Mouse (Mus musculus): ENCODE data around the gene Kiss1r. TPM values are rescaled to one million over a fixed set of nuclear protein-coding genes. Genes with fewer than 3 reads are reported as not detected.
"Not testable (repeated sequence)": the region's sequence is repeated elsewhere in the genome, so short reads cannot be mapped to it uniquely, and the experiment has no call there.

The Kiss1r gene
- total RNA-seq (2021) = under 1 TPM; 0.41 to 0.43 TPM
- long read RNA-seq, experiment 1 = 0 reads
- long read RNA-seq, experiment 2 = 0 reads

GRCm38 (mm10) chr10:79916808-79917531, at the start of gene Kiss1r:
Gene Kiss1r (plus strand): TSS chr10:79916971.
- intact Hi-C loops (cut with DNase I) = no loop called here
- peak; percentile 90 to 94 for DNase-seq

GRCm38 (mm10) chr10:79871845-79872244, 44.9 kb upstream of the Kiss1r start:
- intact Hi-C loops (cut with DNase I) = loop anchor here (2.0 kb wide), 1 partner anchor 13 kb away; no protein-coding TSS in a partner anchor
- DNase-seq = no peak

GRCm38 (mm10) chr10:79872862-79873261, 43.9 kb upstream of the Kiss1r start:
- intact Hi-C loops (cut with DNase I) = loop anchor here (2.0 kb wide), 1 partner anchor 14 kb away; no protein-coding TSS in a partner anchor
- DNase-seq = no peak

- intact Hi-C loops (cut with DNase I) = loop anchor here (2.0 kb wide), 1 partner anchor 15 kb away; no protein-coding TSS in a partner anchor
- DNase-seq = no peak
These were observed 43.5 kb upstream of the Kiss1r start for GRCm38 (mm10) chr10:79873313-79873712.

DNA sequence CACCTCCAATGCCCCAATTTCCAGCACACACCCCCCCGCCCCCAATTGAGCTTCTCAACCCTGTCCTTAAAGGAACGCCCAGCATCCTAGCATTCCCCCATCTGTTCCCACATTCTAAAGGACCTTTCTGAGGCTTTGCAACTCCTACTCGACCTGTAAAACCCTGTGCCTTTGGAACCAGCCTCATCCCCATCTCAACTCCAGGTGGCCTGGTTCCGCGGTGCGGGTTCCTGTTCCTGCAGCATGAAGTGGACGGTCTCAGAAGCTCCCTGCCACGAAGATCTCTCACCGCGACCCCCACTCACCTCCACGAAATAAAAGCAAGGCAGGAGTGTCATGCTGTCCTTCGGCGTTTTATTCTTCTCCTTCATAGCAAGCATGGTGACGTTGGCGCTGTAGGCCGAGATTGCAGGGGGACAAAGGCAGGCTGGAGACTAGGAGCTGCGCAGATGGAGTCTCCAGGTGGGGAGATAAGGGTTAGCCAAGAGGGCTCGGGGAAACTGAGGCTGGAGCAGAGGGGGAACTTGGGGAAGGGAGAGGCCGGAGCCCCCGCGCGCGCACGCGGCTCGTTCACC, 43.0 kb upstream of the Kiss1r start:
- intact Hi-C loops (cut with DNase I) = loop anchor here (2.0 kb wide), 1 partner anchor 15 kb away; no protein-coding TSS in a partner anchor
- no peak for DNase-seq

- intact Hi-C loops (cut with DNase I) = no loop called here
These were observed 42.4 kb upstream of the Kiss1r start, which contains the start of the genes Prtn3 and Plppr3 for GRCm38 (mm10) chr10:79874290-79874862. Gene Prtn3 (plus strand): TSS chr10:79874476. Gene Plppr3 (minus strand): TSS chr10:79874634.

GRCm38 (mm10) chr10:79877174-79877573, 39.6 kb upstream of the Kiss1r start:
- DNase-seq = no peak
- intact Hi-C loops (cut with DNase I) = no loop called here

More at GRCm38 (mm10) chr10:79874290-79874862, 42.4 kb upstream of the Kiss1r start, which contains the start of the genes Prtn3 and Plppr3:
- DNase-seq = no peak

DNA sequence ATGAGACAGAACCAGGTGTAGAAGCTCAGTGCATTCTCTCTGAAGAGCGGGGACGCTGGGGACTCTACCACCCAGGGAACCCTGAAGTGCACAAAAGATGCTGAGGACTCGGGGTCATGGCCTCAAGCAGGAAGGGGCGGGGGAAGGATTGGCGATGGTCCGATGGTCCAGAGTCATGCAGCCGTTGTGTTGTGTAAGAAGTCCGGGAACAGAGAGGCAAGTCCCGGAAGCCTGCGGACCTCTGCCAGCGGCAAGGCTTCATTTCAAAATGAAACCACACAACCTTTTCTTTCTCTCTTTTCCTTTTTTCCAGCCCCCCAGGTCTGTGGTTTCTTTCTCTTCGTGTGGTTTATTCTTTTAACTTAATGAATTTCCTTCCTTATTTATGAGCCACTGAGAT, 39.0 kb upstream of the Kiss1r start:
- intact Hi-C loops (cut with DNase I) = no loop called here
- DNase-seq = peak; percentile 46 to 53

GRCm38 (mm10) chr10:79879527-79879926, 37.2 kb upstream of the Kiss1r start:
- no peak for DNase-seq
- intact Hi-C loops (cut with DNase I) = no loop called here

- intact Hi-C loops (cut with DNase I) = no loop called here
- DNase-seq = no peak
These were observed 36.0 kb upstream of the Kiss1r start for GRCm38 (mm10) chr10:79880721-79881120.

GRCm38 (mm10) chr10:79881981-79882380, 34.8 kb upstream of the Kiss1r start:
- intact Hi-C loops (cut with DNase I) = loop anchor here (2.0 kb wide), 2 partner anchors 41 to 47 kb away; no protein-coding TSS in a partner anchor
- no peak for DNase-seq

DNA sequence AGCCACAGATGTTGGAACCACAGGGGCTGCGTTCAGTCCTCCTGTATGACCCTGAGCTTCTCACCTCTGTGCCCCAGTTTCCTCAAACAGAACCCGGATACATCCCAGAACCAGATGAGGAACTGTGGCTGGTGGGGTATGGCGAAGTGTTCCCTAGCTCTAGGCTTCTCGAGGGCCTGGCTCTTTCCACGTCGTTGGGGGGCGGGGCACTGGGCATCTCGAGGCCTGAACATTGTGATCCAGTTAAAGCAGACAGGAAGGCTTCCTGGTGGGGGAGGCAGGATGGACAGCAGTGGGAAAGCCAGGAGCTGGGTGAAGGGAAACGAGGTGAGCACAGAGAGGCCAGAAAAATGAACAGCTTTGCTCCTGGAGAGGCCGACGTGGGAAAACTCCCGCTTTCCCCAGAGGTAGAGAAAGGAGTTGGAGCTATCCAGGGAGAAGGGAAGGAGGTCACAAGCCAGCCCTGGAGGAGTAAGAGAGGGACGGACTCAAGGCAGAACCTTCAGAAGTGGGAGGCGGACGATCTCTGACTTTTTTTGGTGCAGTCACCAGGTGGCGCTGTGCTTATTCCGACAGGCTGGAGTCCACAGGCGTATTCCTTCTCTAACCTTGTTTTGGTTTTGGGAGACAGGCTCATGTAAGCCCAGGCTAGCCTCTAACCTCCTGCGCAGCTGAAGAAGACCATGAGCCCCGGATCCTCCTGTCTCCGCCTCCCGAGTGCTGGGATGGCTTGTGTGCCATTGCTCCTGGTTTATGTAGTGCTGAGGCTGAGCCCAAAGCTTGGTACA, 33.3 kb upstream of the Kiss1r start:
- intact Hi-C loops (cut with DNase I) = loop anchor here (2.0 kb wide), 2 partner anchors 39 to 49 kb away; no protein-coding TSS in a partner anchor
- DNase-seq = peak; percentile 82 to 89

DNA sequence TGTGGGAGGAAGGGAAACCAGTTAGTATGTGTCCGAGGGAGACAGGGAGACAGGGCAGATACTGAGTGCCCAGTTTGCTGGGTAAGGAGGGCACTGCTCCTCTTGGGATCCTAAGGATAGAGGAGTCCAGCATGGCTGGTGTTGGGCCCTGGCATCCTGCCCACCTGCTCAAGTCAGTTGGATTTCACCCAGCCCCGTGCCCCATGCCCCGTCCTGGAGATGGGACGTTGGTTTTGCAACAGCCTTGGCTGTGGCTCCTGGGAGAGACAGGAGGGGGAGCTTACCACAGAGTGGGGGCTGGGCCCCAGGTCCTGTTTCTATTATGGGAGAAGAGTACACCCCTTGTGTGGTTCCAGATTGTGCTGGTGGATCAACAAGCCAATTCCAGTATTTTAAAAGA, 32.3 kb upstream of the Kiss1r start:
- peak; percentile 75 to 77 for DNase-seq
- intact Hi-C loops (cut with DNase I) = no loop called here

- DNase-seq; intact Hi-C loops (cut with DNase I): not testable (repeated sequence)
These were observed 31.8 kb upstream of the Kiss1r start for GRCm38 (mm10) chr10:79884938-79885337.

DNA sequence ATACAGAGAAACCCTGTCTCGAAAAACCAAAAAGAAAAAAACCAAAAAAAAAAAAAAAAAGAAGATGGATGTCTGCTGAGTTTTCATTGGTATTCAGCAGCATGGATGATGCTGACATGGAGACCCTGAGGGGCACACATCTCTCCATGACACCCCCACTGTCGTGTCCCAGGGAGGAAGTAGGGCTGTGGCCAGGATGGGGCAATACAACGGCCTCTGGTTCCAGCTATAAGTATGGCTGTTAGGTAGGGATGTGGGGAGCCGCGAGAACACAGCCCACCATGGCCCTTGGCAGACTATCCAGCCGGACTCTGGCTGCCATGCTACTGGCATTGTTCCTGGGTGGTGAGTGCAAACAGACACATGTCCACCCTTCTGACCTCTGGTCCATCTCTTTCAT, 30.7 kb upstream of the Kiss1r start, which contains the start of gene Elane:
Elane (plus strand) TSS at position 194 of the 400 bp plus-strand sequence.
- no peak for DNase-seq
- intact Hi-C loops (cut with DNase I) = no loop called here

GRCm38 (mm10) chr10:79886611-79887010, 30.2 kb upstream of the Kiss1r start:
- DNase-seq = no peak
- intact Hi-C loops (cut with DNase I) = no loop called here

DNA sequence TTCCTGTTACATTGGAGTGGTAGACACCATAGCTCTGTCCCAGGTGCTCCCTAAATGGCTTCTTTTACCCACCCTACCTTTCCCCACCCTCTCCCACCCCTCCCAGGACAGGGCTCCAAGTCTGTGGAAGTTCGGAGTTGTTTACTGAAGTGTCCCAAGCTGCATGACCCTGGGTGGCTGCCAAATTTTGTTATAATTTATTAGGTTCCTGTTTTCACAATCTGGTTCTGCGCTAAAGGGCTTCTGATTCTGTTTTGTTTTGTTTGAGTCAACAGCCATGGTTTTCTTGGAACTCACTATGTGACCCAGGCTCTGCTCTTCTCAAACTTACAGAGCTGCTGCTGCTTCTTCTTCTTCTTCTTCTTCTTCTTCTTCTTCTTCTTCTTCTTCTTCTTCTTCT, 27.4 kb upstream of the Kiss1r start:
- no peak for DNase-seq
- intact Hi-C loops (cut with DNase I) = no loop called here

DNA sequence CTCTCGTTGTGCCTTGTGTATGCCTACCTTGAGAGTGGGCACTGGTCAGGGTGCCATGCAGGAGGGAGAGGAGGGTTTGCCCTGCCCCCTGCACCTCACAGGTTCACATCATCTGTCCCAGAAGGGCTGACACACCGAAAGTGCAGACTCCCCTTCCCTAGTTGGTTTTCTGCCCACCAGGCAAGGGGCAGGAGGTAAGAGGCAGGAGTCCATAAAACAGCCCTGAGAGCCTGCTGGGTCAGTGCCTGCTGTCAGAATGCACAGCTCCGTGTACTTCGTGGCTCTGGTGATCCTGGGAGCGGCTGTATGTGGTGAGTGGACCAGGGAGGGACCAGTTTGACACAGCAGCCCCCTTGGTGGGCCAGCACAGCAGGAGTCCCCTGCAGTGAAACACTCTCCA, 26.1 kb upstream of the Kiss1r start, which contains the start of gene Cfd:
Cfd (plus strand) TSS at position 184 of the 400 bp plus-strand sequence.
- intact Hi-C loops (cut with DNase I) = no loop called here
- DNase-seq = no peak

DNA sequence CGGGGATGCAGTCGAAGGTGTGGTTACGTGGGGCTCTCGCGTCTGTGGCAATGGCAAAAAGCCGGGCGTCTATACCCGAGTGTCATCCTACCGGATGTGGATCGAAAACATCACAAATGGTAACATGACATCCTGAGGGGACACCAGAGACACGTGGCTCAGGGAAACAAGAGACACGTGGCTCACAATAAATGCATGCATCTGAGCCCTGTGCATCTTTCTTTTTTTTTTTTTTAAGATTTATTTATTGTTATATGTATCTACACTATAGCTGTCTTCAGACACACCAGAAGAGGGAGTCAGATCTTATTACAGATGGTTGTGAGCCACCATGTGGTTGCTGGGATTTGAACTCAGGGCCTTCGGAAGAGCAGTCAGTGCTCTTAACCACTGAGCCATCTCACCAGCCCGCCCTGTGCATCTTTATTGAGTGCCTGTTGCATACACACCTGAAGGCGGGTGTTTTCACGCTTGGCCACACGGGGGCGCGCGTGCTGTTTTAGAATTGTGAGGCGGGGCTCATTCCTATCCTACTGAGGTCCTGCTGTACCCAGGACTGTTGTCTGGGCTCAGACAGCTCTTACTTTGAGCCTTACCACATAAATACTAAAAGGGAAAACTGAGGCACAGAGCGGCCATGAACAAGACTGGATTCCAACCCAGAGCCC, 24.2 kb upstream of the Kiss1r start:
- peak; percentile 80 to 83 for DNase-seq
- intact Hi-C loops (cut with DNase I) = loop anchor here (1.0 to 2.0 kb wide), 3 partner anchors 33 to 64 kb away; no protein-coding TSS in a partner anchor
